Comparison of ENCODE assay signal across 19 mouse cellular contexts in the genomic region with DNA sequence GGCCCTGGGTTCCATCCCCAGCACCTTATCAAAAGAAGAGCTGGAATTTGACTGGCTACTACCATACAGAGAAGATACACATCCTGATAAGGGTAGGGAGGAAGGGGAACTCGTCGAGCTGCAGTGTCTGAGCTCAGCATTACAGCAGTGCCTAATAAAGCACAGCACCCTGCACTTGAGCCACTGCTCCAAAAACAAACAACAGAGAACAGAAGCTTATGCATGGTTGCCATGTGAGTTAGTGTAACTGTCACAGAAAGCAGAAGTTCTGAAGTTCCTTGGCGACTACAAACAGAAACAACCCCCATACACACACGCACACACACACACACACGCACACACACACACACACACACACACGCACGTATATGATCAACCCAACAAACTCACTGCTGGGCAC. TPM values are rescaled to one million over a fixed set of nuclear protein-coding genes. Genes with fewer than 3 reads are reported as not detected.
DNase-seq lines count a peak whose midpoint lies in the region; ATAC-seq and TF ChIP-seq lines count a peak whose summit lies in the region.
"Had no signal": no experiment of that assay in that cellular context is flagged by ENCODE, and none has a peak within 500 bp of the region (broad histone marks: within the 10 kb centered on the region; RNA-seq: fewer than 3 reads in every experiment).

No protein-coding gene starts in this region.

- TF ChIP-seq CTCF in layer of hippocampus, adult 2 months (conservative IDR thresholded peaks at IDR 0.05) = no peak
- TF ChIP-seq CTCF in bone marrow, adult 2 months (IDR thresholded peaks at IDR 0.05; ENCODE audit: control insufficient read depth, insufficient read depth, low read length) = no peak

- intact Hi-C loops in left cerebral cortex, postnatal 14 days (cut with DNase I) = no loop called here

- ATAC-seq in megakaryocyte, adult 5-6 weeks (ENCODE audit: poor library complexity, severe bottlenecking) = peak; percentile 54
- ATAC-seq: forebrain, postnatal 0 days had no signal

- peaks cover 3% of the 10 kb centered on the region for H3K4me1 ChIP-seq in bone marrow, adult 2 months (ENCODE audit: control insufficient read depth, insufficient read depth, low read length)
- H3K4me1 ChIP-seq: embryonic facial prominence, embryonic 12.5 days; heart, embryonic 10.5 days; limb, embryonic 15.5 days; midbrain, embryonic 12.5 days had no signal

- no peak for TF ChIP-seq POLR2A in bone marrow, adult 2 months (IDR thresholded peaks at IDR 0.05; ENCODE audit: borderline replicate concordance, control insufficient read depth, low read depth, low read length)

- H3K4me3 ChIP-seq in layer of hippocampus, adult 2 months = no peak overlapping the region; the same call in 1 of the 2 replicates
- no peak overlapping the region for H3K4me3 ChIP-seq in bone marrow, adult 2 months (replicated peaks; ENCODE audit: control insufficient read depth, low read depth, low read length)
- H3K4me3 ChIP-seq: embryonic facial prominence, embryonic 12.5 days; heart, embryonic 10.5 days; limb, embryonic 15.5 days; midbrain, embryonic 12.5 days had no signal

- WGBS in bone marrow, adult 2 months = 18% methylated on average over 7 of the region's 7 CpGs

- DNase-seq in layer of hippocampus, adult 2 months (ENCODE audit: low spot score in 2 of 2) = no peak
- DNase-seq in layer of hippocampus, postnatal 36 days = no peak
- DNase-seq in A20 (ENCODE audit: low read depth, low spot score) = peak; percentile 66
- no peak for DNase-seq in left cerebral cortex, postnatal 14 days (ENCODE audit: low spot score in 2 of 2)
- no peak for DNase-seq in embryo, embryonic 9.5 days (ENCODE audit: extremely low spot score)
- DNase-seq: cerebellum, adult 18-20 months; forebrain, postnatal 0 days; heart, postnatal 4 days; kidney, adult 2 months; kidney, postnatal 25 days; lung, postnatal 14 days; thymus, adult 18-20 months had no signal

- peak overlapping the region; percentile 69; the same call in 1 of the 2 replicates for H3K27ac ChIP-seq in layer of hippocampus, adult 2 months
- peak overlapping the region; percentile 18 for H3K27ac ChIP-seq in bone marrow, adult 2 months (ENCODE audit: control insufficient read depth, insufficient read depth, low read depth, low read length, poor library complexity)
- H3K27ac ChIP-seq: embryonic facial prominence, embryonic 12.5 days; heart, embryonic 10.5 days; limb, embryonic 15.5 days; midbrain, embryonic 12.5 days had no signal

RNA-seq across cellular contexts. Expression of a gene that starts 16.8 kb away (rescaled TPM):
- total RNA-seq in layer of hippocampus, adult 2 months (2021) = 10 to 100 TPM; 18.0 to 19.3 TPM
- 10 to 100 TPM; 16.8 to 18.1 TPM for total RNA-seq in layer of hippocampus, postnatal 36 days (2021)
- polyA plus RNA-seq in bone marrow, adult 2 months (2011; ENCODE audit: insufficient read depth, insufficient read length, low replicate concordance, missing spikeins) = 2.0 and 4.0 TPM in 2 replicates
- 6.2 and 6.5 TPM in 2 replicates for total RNA-seq in megakaryocyte, adult 5-6 weeks (2015)
- total RNA-seq in megakaryocyte, adult 5-6 weeks (2017) = 8.9 and 9.4 TPM in 2 replicates
- 10 to 100 TPM; 14.1 to 15.0 TPM for total RNA-seq in left cerebral cortex, postnatal 14 days (2021)

RNA-seq across cellular contexts. Expression of a gene that starts 29.4 kb away (rescaled TPM):
- total RNA-seq in layer of hippocampus, adult 2 months (2021) = 100 to 1,000 TPM; 143 to 146 TPM
- 100 to 1,000 TPM; 131 to 145 TPM for total RNA-seq in layer of hippocampus, postnatal 36 days (2021)
- 101 and 196 TPM in 2 replicates for polyA plus RNA-seq in bone marrow, adult 2 months (2011; ENCODE audit: insufficient read depth, insufficient read length, low replicate concordance, missing spikeins)
- 169 and 188 TPM in 2 replicates for total RNA-seq in megakaryocyte, adult 5-6 weeks (2015)
- 99.7 and 113 TPM in 2 replicates for total RNA-seq in megakaryocyte, adult 5-6 weeks (2017)
- 100 to 1,000 TPM; 140 to 144 TPM for total RNA-seq in left cerebral cortex, postnatal 14 days (2021)

RNA-seq across cellular contexts. Expression of a gene that starts 35.1 kb away (rescaled TPM):
- 1 to 10 TPM; 2.6 to 5.0 TPM for total RNA-seq in layer of hippocampus, adult 2 months (2021)
- total RNA-seq in layer of hippocampus, postnatal 36 days (2021) = 1 to 10 TPM; 2.2 to 4.9 TPM
- polyA plus RNA-seq in bone marrow, adult 2 months (2011; ENCODE audit: insufficient read depth, insufficient read length, low replicate concordance, missing spikeins) = 3.0 TPM in 1 of 2 replicates, not detected in the other
- total RNA-seq in megakaryocyte, adult 5-6 weeks (2015) = not detected in 2 replicates
- not detected in 2 replicates for total RNA-seq in megakaryocyte, adult 5-6 weeks (2017)
- 1 to 10 TPM; 2.7 to 4.6 TPM for total RNA-seq in left cerebral cortex, postnatal 14 days (2021)
- total RNA-seq: gastrocnemius, adult 8-10 months had no signal

RNA-seq across cellular contexts. Expression of a gene that starts 37.0 kb away (rescaled TPM):
- total RNA-seq in layer of hippocampus, adult 2 months (2021) = 10 to 100 TPM; 19.0 to 21.9 TPM
- 10 to 100 TPM; 15.1 to 16.2 TPM for total RNA-seq in layer of hippocampus, postnatal 36 days (2021)
- polyA plus RNA-seq in bone marrow, adult 2 months (2011; ENCODE audit: insufficient read depth, insufficient read length, low replicate concordance, missing spikeins) = 11.1 and 26.0 TPM in 2 replicates
- total RNA-seq in megakaryocyte, adult 5-6 weeks (2015) = 11.6 and 13.5 TPM in 2 replicates
- 4.0 and 4.9 TPM in 2 replicates for total RNA-seq in megakaryocyte, adult 5-6 weeks (2017)
- 10 to 100 TPM; 18.4 to 21.8 TPM for total RNA-seq in left cerebral cortex, postnatal 14 days (2021)

RNA-seq across cellular contexts. Expression of a gene that starts 50.1 kb away (rescaled TPM):
- total RNA-seq in layer of hippocampus, adult 2 months (2021) = 10 to 100 TPM; 31.9 to 35.9 TPM
- total RNA-seq in layer of hippocampus, postnatal 36 days (2021) = 10 to 100 TPM; 28.4 to 30.9 TPM
- polyA plus RNA-seq in bone marrow, adult 2 months (2011; ENCODE audit: insufficient read depth, insufficient read length, low replicate concordance, missing spikeins) = 9.4 and 27.9 TPM in 2 replicates
- 18.7 and 22.8 TPM in 2 replicates for total RNA-seq in megakaryocyte, adult 5-6 weeks (2015)
- 17.8 and 22.5 TPM in 2 replicates for total RNA-seq in megakaryocyte, adult 5-6 weeks (2017)
- total RNA-seq in left cerebral cortex, postnatal 14 days (2021) = 10 to 100 TPM; 24.6 to 26.0 TPM
